Comparison of ENCODE assay signal across 9 mouse cellular contexts in the genomic region with DNA sequence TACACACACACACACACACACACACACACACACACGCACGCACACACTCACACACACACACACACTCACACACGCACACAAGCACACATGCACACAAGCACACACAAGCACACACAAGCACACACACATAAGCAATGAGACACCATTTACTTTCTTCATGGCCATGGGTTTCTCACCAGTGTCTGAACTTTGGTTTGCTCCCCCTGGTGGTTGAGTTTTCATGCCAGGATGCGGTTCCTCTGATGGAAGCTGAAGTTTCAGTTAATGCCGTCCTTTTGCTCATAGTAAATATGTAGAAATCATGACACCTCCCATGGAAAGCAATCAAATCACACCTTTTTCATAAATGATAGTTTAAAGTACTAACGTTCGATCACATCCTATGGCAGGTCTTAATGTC. TPM values are rescaled to one million over a fixed set of nuclear protein-coding genes. Genes with fewer than 3 reads are reported as not detected.
DNase-seq lines count a peak whose midpoint lies in the region; ATAC-seq and TF ChIP-seq lines count a peak whose summit lies in the region.
"Had no signal": no experiment of that assay in that cellular context is flagged by ENCODE, and none has a peak within 500 bp of the region (broad histone marks: within the 10 kb centered on the region; RNA-seq: fewer than 3 reads in every experiment).

No protein-coding gene starts in this region.

- peak; percentile 15; the same call in 1 of the 2 replicates for TF ChIP-seq CTCF in cerebellum, adult 2 months (IDR thresholded peaks at IDR 0.05; ENCODE audit: borderline replicate concordance, insufficient read depth, low read depth, low read length)
- TF ChIP-seq CTCF in left cerebral cortex, adult 2 months (IDR thresholded peaks at IDR 0.05): peak; percentile 51
- peak; percentile 48 for TF ChIP-seq CTCF in Patski (IDR thresholded peaks at IDR 0.05)
- peak; percentile 79 for TF ChIP-seq CTCF in intestine, postnatal 0 days (IDR thresholded peaks at IDR 0.05; ENCODE audit: low read depth)

- CTCF ChIA-PET in Patski (lab: Charles Lee): interaction anchor here (1.3 kb wide), 1 partner anchor 23 kb away, joined by 6 read pairs; no protein-coding TSS in a partner anchor

- POLR2A ChIA-PET in Patski (lab: Charles Lee): no interaction called here

- H3K27ac ChIP-seq in cerebellum, adult 2 months (ENCODE audit: insufficient read depth, low read length): no peak overlapping the region
- H3K27ac ChIP-seq in left cerebral cortex, adult 2 months: no peak overlapping the region
- no peak overlapping the region for H3K27ac ChIP-seq in intestine, postnatal 0 days (ENCODE audit: low read depth, low read length)
- H3K27ac ChIP-seq: embryonic facial prominence, embryonic 15.5 days had no signal

- DNase-seq in cerebellum, adult 2 months: no peak
- DNase-seq in cerebellum, adult 9-11 months: no peak
- peak in 1 of 2 experiments; percentile 24 for DNase-seq in left cerebral cortex, adult 2 months (ENCODE audit: extremely low spot score in 1 of 2, low spot score in 2 of 2)
- DNase-seq in left cerebral cortex, postnatal 10 days (ENCODE audit: extremely low spot score in 1 of 2, low spot score in 2 of 2): no peak
- DNase-seq in Patski (ENCODE audit: low read depth, low spot score): no peak
- DNase-seq in retina, adult 2 months (ENCODE audit: low read depth, low spot score): peak; percentile 3
- no peak for DNase-seq in gastrocnemius, postnatal 36 days

- in situ Hi-C loops in Patski (cut with MboI; ENCODE audit: low pct_unique_long_range_greater_than_20kb): no loop called here

- no peak overlapping the region for H3K9ac ChIP-seq in intestine, postnatal 0 days (ENCODE audit: low read depth, low read length)
- H3K9ac ChIP-seq: embryonic facial prominence, embryonic 15.5 days had no signal

- no peaks in the 10 kb centered on the region; the same call in 1 of the 2 replicates for H3K27me3 ChIP-seq in cerebellum, adult 2 months (ENCODE audit: control insufficient read depth, insufficient read depth, low read length)
- H3K27me3 ChIP-seq in Patski: no peaks in the 10 kb centered on the region
- H3K27me3 ChIP-seq in intestine, postnatal 0 days (replicated peaks; ENCODE audit: control insufficient read depth, insufficient read depth, low read length): no peaks in the 10 kb centered on the region
- H3K27me3 ChIP-seq: embryonic facial prominence, embryonic 15.5 days had no signal

- 74% methylated on average over 7 of the region's 7 CpGs for WGBS in cerebellum, adult 2 months
- 81% methylated on average over 7 of the region's 7 CpGs for WGBS in intestine, postnatal 0 days

- H3K4me2 ChIP-seq in intestine, postnatal 0 days (replicated peaks; ENCODE audit: low read depth): no peak overlapping the region
- H3K4me2 ChIP-seq: embryonic facial prominence, embryonic 15.5 days had no signal

- H3K4me3 ChIP-seq in cerebellum, adult 2 months (replicated peaks; ENCODE audit: insufficient read depth, low read depth, low read length): no peak overlapping the region
- H3K4me3 ChIP-seq in left cerebral cortex, adult 2 months: no peak overlapping the region
- no peak overlapping the region for H3K4me3 ChIP-seq in intestine, postnatal 0 days (ENCODE audit: low read depth, low read length)
- H3K4me3 ChIP-seq: embryonic facial prominence, embryonic 15.5 days had no signal

- H3K9me3 ChIP-seq in intestine, postnatal 0 days (ENCODE audit: control insufficient read depth): no peaks in the 10 kb centered on the region
- H3K9me3 ChIP-seq: embryonic facial prominence, embryonic 15.5 days had no signal

- ATAC-seq in Patski: no peak
- ATAC-seq in intestine, postnatal 0 days: no peak

- TF ChIP-seq POLR2A in cerebellum, adult 2 months (IDR thresholded peaks at IDR 0.05; ENCODE audit: borderline replicate concordance, insufficient read depth, low read length): no peak

- no peaks in the 10 kb centered on the region for H3K4me1 ChIP-seq in cerebellum, adult 2 months (ENCODE audit: control insufficient read depth, insufficient read depth, low read length)
- H3K4me1 ChIP-seq in intestine, postnatal 0 days (replicated peaks; ENCODE audit: control insufficient read depth, insufficient read depth, low read length): no peaks in the 10 kb centered on the region
- H3K4me1 ChIP-seq: embryonic facial prominence, embryonic 15.5 days had no signal

- intact Hi-C loops in left cerebral cortex, adult 2 months (cut with DNase I): no loop called here
- intact Hi-C loops in left cerebral cortex, postnatal 10 days (cut with DNase I): loop anchor here (10.0 kb wide), 2 partner anchors 289 to 369 kb away; no protein-coding TSS in a partner anchor
- intact Hi-C loops in gastrocnemius, postnatal 36 days (cut with DNase I): no loop called here

- no peaks in the 10 kb centered on the region for H3K36me3 ChIP-seq in intestine, postnatal 0 days (ENCODE audit: control insufficient read depth, insufficient read depth)
- H3K36me3 ChIP-seq: embryonic facial prominence, embryonic 15.5 days had no signal

RNA-seq across cellular contexts. Expression of a gene that starts 23.8 kb away (rescaled TPM):
- 33.2 and 36.4 TPM in 2 replicates for polyA plus RNA-seq in cerebellum, adult 2 months (2012; rRNA removed)
- 1 to 10 TPM; 8.6 to 9.6 TPM for total RNA-seq in left cerebral cortex, adult 2 months (2021)
- 10 to 100 TPM in 1 of 2 experiments, 1 to 10 TPM in 1; 7.9 to 10.9 TPM for total RNA-seq in left cerebral cortex, postnatal 10 days (2021)
- polyA plus RNA-seq in Patski (2021): 126 TPM
- 781 and 782 TPM in 2 replicates for polyA plus RNA-seq in intestine, postnatal 0 days (2015; fragmentation: Nextera tagmentation; extraction: Ambion mirVana)
- 10 to 100 TPM; 16.4 to 46.5 TPM for total RNA-seq in gastrocnemius, postnatal 36 days (2021)

Comparison
In these comparisons a context has a peak if more than half of its experiments do, and no peak if none do; other contexts are left out.
1. CTCF ChIP-seq: peak in every context shown above with its lines; median percentile 79 in intestine, postnatal 0 days; 51 in left cerebral cortex, adult 2 months; 48 in Patski; 15 in cerebellum, adult 2 months.